Mouse (Mus musculus) CH12.LX (cell line): ENCODE results near the gene C1galt1c1. TPM values are rescaled to one million over a fixed set of nuclear protein-coding genes. Genes with fewer than 3 reads are reported as not detected.

ENCODE experiments used
- DNase-seq: peaks from one replicate; pipeline ENCODE4 v3.0.0-alpha.2; 2013; ENCODE audit errors: extremely low read depth
- H3K27ac ChIP-seq: 2 replicates; pipeline ENCODE4 v1.5.1; 2012; ENCODE audit warnings: low read depth, mild to moderate bottlenecking, control low read depth, moderate library complexity; ENCODE audit not compliant: insufficient read depth
- H3K27me3 ChIP-seq: replicated peaks from 2 replicates; pipeline ENCODE3; 2012; ENCODE audit warnings: inconsistent platforms
- H3K36me3 ChIP-seq, 2 experiments: replicated peaks in 1 of 2; 2 replicates each; pipeline versions ENCODE3 to v1.6.1; 2012; ENCODE audit warnings: inconsistent platforms in 1 of 2, low read length in 1 of 2, mild to moderate bottlenecking in 1 of 2, mixed read lengths in 1 of 2, moderate library complexity in 1 of 2; ENCODE audit not compliant: control insufficient read depth in 1 of 2, insufficient read depth in 1 of 2
- H3K4me1 ChIP-seq, 2 experiments: 2 replicates each; pipeline ENCODE4 v1.6.1; 2012; ENCODE audit warnings: inconsistent platforms in 1 of 2, moderate library complexity in 1 of 2; ENCODE audit not compliant: insufficient read depth in 2 of 2, control insufficient read depth in 1 of 2
- H3K4me2 ChIP-seq: 2 replicates; pipeline ENCODE4 v1.6.1; 2012; ENCODE audit warnings: low read depth, mild to moderate bottlenecking, control low read depth; ENCODE audit not compliant: poor library complexity, insufficient read depth, severe bottlenecking
- H3K4me3 ChIP-seq, 3 experiments: fragments of 150-350 bp in 1 of 3; sonication (generic) in 1 of 3; replicated peaks in 1 of 3; 2 replicates each; pipeline versions ENCODE3 to v1.5.1; 2011 to 2012; ENCODE audit warnings: low read depth in 2 of 3, low read length in 2 of 3, mild to moderate bottlenecking in 2 of 3, moderate library complexity in 2 of 3, control low read depth in 1 of 3, improper control_type of control experiment in 1 of 3, inconsistent platforms in 1 of 3, mixed read lengths in 1 of 3; ENCODE audit not compliant: poor library complexity in 1 of 3
- H3K79me2 ChIP-seq: replicated peaks from 2 replicates; pipeline ENCODE4 v1.6.1; 2012; ENCODE audit warnings: mild to moderate bottlenecking, moderate library complexity; ENCODE audit not compliant: control insufficient read depth, poor library complexity, insufficient read depth, severe bottlenecking; ENCODE audit errors: extremely low read depth
- H3K9ac ChIP-seq: 2 replicates; pipeline ENCODE4 v1.6.1; 2012; ENCODE audit warnings: low read depth, mild to moderate bottlenecking, control low read depth, moderate library complexity; ENCODE audit not compliant: insufficient read depth
- H3K9me3 ChIP-seq: replicated peaks from 2 replicates; pipeline ENCODE3; 2012; ENCODE audit warnings: low read length, inconsistent platforms, mixed read lengths
- BHLHE40 ChIP-seq: IDR thresholded peaks from 2 replicates; pipeline ENCODE4 v1.6.1; 2011; ENCODE audit warnings: mild to moderate bottlenecking, low read depth, low read length, improper control_type of control experiment
- CTCF ChIP-seq, 2 experiments: IDR thresholded peaks in 1 of 2; conservative IDR thresholded peaks in 1 of 2; 2 replicates each; pipeline ENCODE4 v1.5.1; 2011 to 2012; ENCODE audit warnings: low read depth in 2 of 2, low read length in 2 of 2, improper control_type of control experiment in 1 of 2, inconsistent platforms in 1 of 2, mild to moderate bottlenecking in 1 of 2, moderate library complexity in 1 of 2
- E2F4 ChIP-seq: IDR thresholded peaks from 2 replicates; pipeline ENCODE4 v1.6.1; 2011; ENCODE audit warnings: low read depth, low read length, improper control_type of control experiment; ENCODE audit not compliant: insufficient replicate concordance
- EP300 ChIP-seq: IDR thresholded peaks from 2 replicates; pipeline ENCODE4 v1.6.1; 2011; ENCODE audit warnings: low read length, improper control_type of control experiment
- MAZ ChIP-seq: IDR thresholded peaks from 2 replicates; pipeline ENCODE4 v1.6.1; 2012; ENCODE audit warnings: low read depth, mild to moderate bottlenecking, inconsistent platforms, low read length, improper control_type of control experiment, moderate library complexity
- MEF2A ChIP-seq: IDR thresholded peaks from 2 replicates; pipeline ENCODE4 v1.6.1; 2014; ENCODE audit warnings: low read depth, mild to moderate bottlenecking, inconsistent platforms, low read length, improper control_type of control experiment, borderline replicate concordance
- MXI1 ChIP-seq: IDR thresholded peaks from 2 replicates; pipeline ENCODE4 v1.6.1; 2011; ENCODE audit warnings: mild to moderate bottlenecking, low read depth, low read length, improper control_type of control experiment
- NRF1 ChIP-seq: IDR thresholded peaks from 2 replicates; pipeline ENCODE4 v1.6.1; 2014; ENCODE audit warnings: low read depth, mild to moderate bottlenecking, inconsistent platforms, low read length, improper control_type of control experiment, moderate library complexity
- POLR2A ChIP-seq: IDR thresholded peaks from 2 replicates; pipeline ENCODE4 v1.6.1; 2011; ENCODE audit warnings: low read depth, mild to moderate bottlenecking, improper control_type of control experiment, low read length
- POLR2AphosphoS2 ChIP-seq: IDR thresholded peaks from 2 replicates; pipeline ENCODE4 v1.6.1; 2011; ENCODE audit warnings: low read depth, low read length, improper control_type of control experiment
- RAD21 ChIP-seq: IDR thresholded peaks from 2 replicates; pipeline ENCODE4 v1.6.1; 2011; ENCODE audit warnings: low read depth, mild to moderate bottlenecking, low read length, improper control_type of control experiment, moderate library complexity
- RCOR1 ChIP-seq: conservative IDR thresholded peaks from 2 replicates; pipeline ENCODE4 v1.6.1; 2012; ENCODE audit warnings: low read depth, mild to moderate bottlenecking, inconsistent platforms, low read length, improper control_type of control experiment
- SIN3A ChIP-seq: IDR thresholded peaks from 2 replicates; pipeline ENCODE4 v1.6.1; 2012; ENCODE audit warnings: low read length, improper control_type of control experiment, inconsistent platforms
- ZC3H11A ChIP-seq: IDR thresholded peaks from 2 replicates; pipeline ENCODE4 v1.6.1; 2012; ENCODE audit warnings: low read depth, mild to moderate bottlenecking, inconsistent platforms, low read length, improper control_type of control experiment
- ZMIZ1 ChIP-seq: IDR thresholded peaks from 2 replicates; pipeline ENCODE4 v1.6.1; 2012; ENCODE audit warnings: low read depth, mild to moderate bottlenecking, inconsistent platforms, low read length, improper control_type of control experiment
- ZNF384 ChIP-seq: IDR thresholded peaks from 2 replicates; pipeline ENCODE4 v1.6.1; 2012; ENCODE audit warnings: low read depth, low read length, improper control_type of control experiment, inconsistent platforms
- dilution Hi-C: fragments of 300-500 bp; cut with MboI; formaldehyde crosslinking; loops from 2 replicates; pipeline ENCODE4 v1.14.3; 2020; ENCODE audit warnings: low sequenced_read_pairs; ENCODE audit not compliant: extremely low pct_unique_long_range_greater_than_20kb, extremely low pct_ligation_motif_present
- in situ Hi-C: fragments of 300-500 bp; cut with MboI; formaldehyde crosslinking; loops from 3 replicates; pipeline ENCODE4 v1.14.3; 2019; ENCODE audit warnings: low sequenced_read_pairs, low pct_ligation_motif_present, low pct_unique_long_range_greater_than_20kb, mixed read lengths
- polyA plus RNA-seq: library from polyadenylated mRNA; unstranded; fragments of >175 nt; gene quantifications from 2 replicates; pipeline ENCODE4 v1.2.1, GENCODE M21; 2012; ENCODE audit warnings: low read depth; ENCODE audit not compliant: insufficient read length
- total RNA-seq, 2 experiments: library from RNA; depleted of rRNA; stranded (reverse); fragments of 300-350 nt in 1 of 2; fragments of >200 nt in 1 of 2; gene quantifications; 2 replicates each; pipeline ENCODE4 v1.2.3; 2012 to 2014

C1galt1c1 gene
- total and polyA plus RNA-seq, 3 experiments: 10.8 to 37.6 (median 12.0) TPM

DNA sequence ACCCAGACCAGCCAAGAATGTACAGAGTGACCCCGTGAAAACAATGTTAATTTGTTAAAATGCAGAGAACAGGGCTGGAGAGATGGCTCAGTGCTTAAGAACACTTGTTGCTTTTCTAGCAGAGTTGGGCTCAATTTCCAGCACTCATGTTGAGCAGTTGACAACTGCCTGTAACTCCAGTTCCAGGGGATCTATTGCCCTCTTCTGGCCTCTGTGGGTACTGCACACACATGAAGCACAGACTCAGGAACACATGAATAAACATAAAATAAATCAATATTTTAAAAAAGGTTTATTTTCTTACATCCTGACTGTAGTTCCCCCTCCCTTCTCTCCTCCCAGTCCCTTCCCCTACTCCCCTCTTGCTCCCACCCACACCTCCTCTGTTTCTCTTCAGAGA lies 18.3 kb upstream of the C1galt1c1 start:
- Histone ChIP-seq H3K27me3 (no peaks in the 10 kb centered on the region), H3K4me3 (no peak overlapping the region), H3K9ac (no peak overlapping the region), H3K4me1 (no peaks in the 10 kb centered on the region), H3K79me2 (no peaks in the 10 kb centered on the region), H3K27ac (no peak overlapping the region), H3K9me3 (no peaks in the 10 kb centered on the region)
- in situ Hi-C loops (no loop called here), dilution Hi-C loops (no loop called here)
- no peak for DNase-seq
- TF ChIP-seq POLR2A: no peak
- TF ChIP-seq RAD21: no peak; the same call in none of the 2 replicates
- TF ChIP-seq CTCF (conservative IDR thresholded peaks at IDR 0.05 in 1 of 2, IDR thresholded peaks at IDR 0.05 in 1 of 2; ENCODE audit: low read depth in 2 of 2, low read length in 2 of 2): peak in 1 of 2 experiments; percentile 29; a peak in 1 of 4 replicates
- TF ChIP-seq, all 38 proteins: peak for 1
- Histone ChIP-seq H3K4me2 (no peak overlapping the region), H3K36me3 (no peaks in the 10 kb centered on the region)

GRCm38 (mm10) chrX:38651167-38651566 lies 16.3 kb upstream of the C1galt1c1 start:
- DNase-seq: no peak
- H3K4me2 ChIP-seq: no peak overlapping the region
- H3K27ac ChIP-seq: no peak overlapping the region
- H3K4me3 ChIP-seq: no peak overlapping the region
- no peak overlapping the region for H3K9ac ChIP-seq
- no peak for TF ChIP-seq POLR2A
- no peak for TF ChIP-seq MXI1
- no peak for TF ChIP-seq MAZ
- TF ChIP-seq ZMIZ1: no peak
- TF ChIP-seq E2F4: no peak
- no peak for TF ChIP-seq POLR2AphosphoS2
- no peak for TF ChIP-seq MEF2A
- TF ChIP-seq ZC3H11A: no peak
- no peak for TF ChIP-seq EP300
- TF ChIP-seq SIN3A: no peak
- no peak for TF ChIP-seq ZNF384
- no peak for TF ChIP-seq RCOR1
- TF ChIP-seq RAD21: no peak
- no peak for TF ChIP-seq NRF1
- TF ChIP-seq BHLHE40: no peak
- no peaks in the 10 kb centered on the region for H3K9me3 ChIP-seq
- no peaks in the 10 kb centered on the region for H3K27me3 ChIP-seq
- H3K4me1 ChIP-seq: no peaks in the 10 kb centered on the region
- in situ Hi-C loops: no loop called here
- no peaks in the 10 kb centered on the region for H3K36me3 ChIP-seq
- H3K79me2 ChIP-seq: no peaks in the 10 kb centered on the region
- dilution Hi-C loops: no loop called here
